Mouse (Mus musculus): ENCODE data around the gene Olfr1192-ps1. TPM values are rescaled to one million over a fixed set of nuclear protein-coding genes. Genes with fewer than 3 reads are reported as not detected.
"Not testable (repeated sequence)": the region's sequence is repeated elsewhere in the genome, so short reads cannot be mapped to it uniquely, and the experiment has no call there.

The Olfr1192-ps1 gene
- not detected for total RNA-seq (2021)
- long read RNA-seq, experiment 1: 0 reads
- long read RNA-seq, experiment 2: 0 reads

- DNase-seq: no peak
These were observed at the start of gene Olfr1192-ps1 for GRCm38 (mm10) chr2:88648209-88648608. Olfr1192-ps1 (plus strand) TSS chr2:88648509.

- DNase-seq: not testable (repeated sequence)
These were observed 8.1 kb upstream of the Olfr1192-ps1 start, which contains the start of gene Olfr1191-ps1 for GRCm38 (mm10) chr2:88640242-88640641. Olfr1191-ps1 (plus strand) TSS chr2:88640542.

GRCm38 (mm10) chr2:88675328-88675727 is 27.0 kb downstream of the Olfr1192-ps1 start, which contains the start of gene Olfr1193:
Olfr1193 (plus strand) TSS chr2:88675628.
- DNase-seq: not testable (repeated sequence)

GRCm38 (mm10) chr2:88689087-88689486 is 40.8 kb downstream of the Olfr1192-ps1 start, which contains the start of gene Olfr1195:
Olfr1195 (minus strand) TSS chr2:88689187.
- no peak for DNase-seq

DNA sequence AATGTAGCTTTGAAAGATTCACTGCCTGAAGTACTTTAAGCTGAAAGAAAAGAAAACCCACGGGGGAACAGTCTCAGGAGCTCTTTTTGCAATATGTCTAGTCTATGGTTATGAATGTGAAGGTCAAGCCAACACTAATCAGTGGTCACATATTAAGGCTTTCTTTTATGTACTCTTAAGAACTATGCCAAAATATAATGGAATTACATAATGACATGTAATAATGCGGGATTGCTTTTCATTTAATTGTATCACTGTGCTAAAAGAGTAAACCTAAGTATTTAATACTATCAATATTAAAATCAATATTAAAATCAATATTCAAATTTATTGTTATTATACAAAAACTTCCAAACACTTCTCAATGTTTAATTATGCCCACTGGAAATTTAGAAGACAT is 56.2 kb downstream of the Olfr1192-ps1 start, which contains the start of gene Olfr1196:
TSS of gene Olfr1196 (minus strand) at position 101 of the 400 bp plus-strand sequence.
- DNase-seq: no peak

Other genes starting within 250 kb of the Olfr1192-ps1 start
- gene Olfr1179, start 242.1 kb upstream of the Olfr1192-ps1 start, total RNA-seq (2021): not detected
- gene Olfr1180, start 229.4 kb upstream of the Olfr1192-ps1 start, total RNA-seq (2021): not detected
- gene Olfr1181, start 222.3 kb upstream of the Olfr1192-ps1 start, total RNA-seq (2021): not detected
- gene Gm13757, start 199.4 kb upstream of the Olfr1192-ps1 start, total RNA-seq (2021): not detected
- not detected for gene Olfr1183, start 193.6 kb upstream of the Olfr1192-ps1 start, total RNA-seq (2021)
- gene Olfr1184, start 164.9 kb upstream of the Olfr1192-ps1 start, total RNA-seq (2021): not detected
- not detected for gene Olfr1185-ps1, start 155.2 kb upstream of the Olfr1192-ps1 start, total RNA-seq (2021)
- gene Olfr1186, start 130.0 kb upstream of the Olfr1192-ps1 start, total RNA-seq (2021): not detected
- not detected for gene Olfr1188, start 91.6 kb upstream of the Olfr1192-ps1 start, total RNA-seq (2021)
- gene Olfr1189, start 62.1 kb upstream of the Olfr1192-ps1 start, total RNA-seq (2021): not detected
- gene Olfr1191-ps1, start 8.0 kb upstream of the Olfr1192-ps1 start, total RNA-seq (2021): not detected
- not detected for gene Olfr1193, start 27.1 kb downstream of the Olfr1192-ps1 start, total RNA-seq (2021)
- not detected for gene Olfr1195, start 40.7 kb downstream of the Olfr1192-ps1 start, total RNA-seq (2021)
- gene Olfr1196, start 56.1 kb downstream of the Olfr1192-ps1 start, total RNA-seq (2021): not detected
- gene Olfr1197, start 83.9 kb downstream of the Olfr1192-ps1 start, total RNA-seq (2021): not detected
- gene Olfr1198, start 102.9 kb downstream of the Olfr1192-ps1 start, total RNA-seq (2021): not detected
- gene Olfr1199, start 112.0 kb downstream of the Olfr1192-ps1 start, total RNA-seq (2021): not detected
- not detected for gene Olfr1200, start 122.0 kb downstream of the Olfr1192-ps1 start, total RNA-seq (2021)
- not detected for gene Olfr1201, start 144.5 kb downstream of the Olfr1192-ps1 start, total RNA-seq (2021)
- not detected for gene Olfr1202, start 166.0 kb downstream of the Olfr1192-ps1 start, total RNA-seq (2021)
- gene Olfr1205, start 181.2 kb downstream of the Olfr1192-ps1 start, total RNA-seq (2021): not detected
- not detected for gene Olfr1204, start 200.8 kb downstream of the Olfr1192-ps1 start, total RNA-seq (2021)
- not detected for gene Olfr1206, start 214.7 kb downstream of the Olfr1192-ps1 start, total RNA-seq (2021)

Measured in gastrocnemius, postnatal 10 days (tissue).